Mouse (Mus musculus) cerebellum, adult 2 months (tissue): ENCODE measurements at regions not wholly inside any gene's neighbourhood (a gene's known extent, or its start where the extent isn't known, plus 50 kb on each side); places are given as distances from the start of the nearest gene placed in this dataset.

Experiments used
- CTCF ChIP-seq: fragments of 200-500 bp; IDR thresholded peaks from 2 replicates; pipeline ENCODE4 v1.5.1; 2011; ENCODE audit warnings: low read depth, mild to moderate bottlenecking, control low read depth, low read length, moderate library complexity, borderline replicate concordance; ENCODE audit not compliant: insufficient read depth
- POLR2A ChIP-seq: fragments of 200-500 bp; IDR thresholded peaks from 2 replicates; pipeline ENCODE4 v1.6.1; 2011; ENCODE audit warnings: low read length, control low read depth, borderline replicate concordance; ENCODE audit not compliant: insufficient read depth

GRCm38 (mm10) chr7:71419261-71419660 lies 68.0 kb upstream of the Gm10295 start:
- no peak for TF ChIP-seq CTCF
- no peak for TF ChIP-seq POLR2A
